ENCODE assay signal across 9 mouse cellular contexts in the genomic region with DNA sequence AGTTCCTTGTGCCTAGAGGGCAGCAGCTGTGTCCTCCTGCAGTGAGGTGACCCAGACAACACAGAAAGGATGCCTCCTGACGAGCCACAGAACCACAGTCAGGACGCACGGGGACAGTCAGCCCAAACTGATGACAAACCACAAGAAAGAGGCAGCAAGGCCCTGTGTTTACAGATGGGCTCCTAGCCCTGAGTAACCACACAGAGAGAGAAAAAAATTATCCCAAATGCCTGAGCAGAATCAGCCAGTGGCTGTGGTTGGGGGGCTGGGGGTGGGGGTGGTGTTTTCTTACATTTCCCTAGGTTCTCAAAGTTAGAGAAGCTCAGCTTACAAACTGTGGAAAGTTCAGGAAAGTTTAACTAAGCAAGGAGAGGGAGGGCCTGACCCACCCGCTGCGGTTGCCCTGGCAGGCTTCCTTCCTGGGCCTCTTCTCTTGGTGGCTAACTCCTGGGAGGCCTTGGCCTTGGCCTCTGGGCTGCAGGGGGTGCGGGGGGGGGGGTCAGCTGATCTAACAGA. TPM values are rescaled to one million over a fixed set of nuclear protein-coding genes. Genes with fewer than 3 reads are reported as not detected.
DNase-seq lines count a peak whose midpoint lies in the region; ATAC-seq lines count a peak whose summit lies in the region.
"Had no signal": no experiment of that assay in that cellular context is flagged by ENCODE, and none has a peak within 500 bp of the region (broad histone marks: within the 10 kb centered on the region; RNA-seq: fewer than 3 reads in every experiment).

No protein-coding gene starts in this region.

- no peak for DNase-seq in midbrain, embryonic 10.5 days (ENCODE audit: low spot score)
- no peak for DNase-seq in testis, postnatal 14 days (ENCODE audit: low spot score)
- DNase-seq in gastrocnemius, postnatal 4 days (ENCODE audit: low spot score in 2 of 2) = no peak
- DNase-seq: kidney, postnatal 36 days had no signal

- H3K9me3 ChIP-seq in midbrain, embryonic 10.5 days (replicated peaks) = no peaks in the 10 kb centered on the region
- H3K9me3 ChIP-seq in midbrain, embryonic 16.5 days (replicated peaks; ENCODE audit: control insufficient read depth, low read length, poor library complexity, severe bottlenecking) = no peaks in the 10 kb centered on the region
- no peaks in the 10 kb centered on the region for H3K9me3 ChIP-seq in embryonic facial prominence, embryonic 13.5 days
- no peaks in the 10 kb centered on the region for H3K9me3 ChIP-seq in hindbrain, embryonic 16.5 days (ENCODE audit: control insufficient read depth, low read length)
- H3K9me3 ChIP-seq in neural tube, embryonic 12.5 days = no peaks in the 10 kb centered on the region

- ATAC-seq in midbrain, embryonic 16.5 days = no peak
- peak; percentile 48; the same call in 1 of the 2 replicates for ATAC-seq in embryonic facial prominence, embryonic 13.5 days (ENCODE audit: insufficient number of reproducible peaks, insufficient read depth, low FRiP score, low TSS enrichment, low read depth)
- ATAC-seq in hindbrain, embryonic 16.5 days = no peak
- ATAC-seq in neural tube, embryonic 12.5 days (ENCODE audit: low FRiP score, low read depth) = no peak
- ATAC-seq in erythroblast, adult 5-6 weeks (replicated peaks; ENCODE audit: low FRiP score, poor library complexity, severe bottlenecking) = no peak

- H3K4me1 ChIP-seq in midbrain, embryonic 10.5 days = peaks cover 34% of the 10 kb centered on the region
- H3K4me1 ChIP-seq in midbrain, embryonic 16.5 days (ENCODE audit: control insufficient read depth, insufficient read depth, low read length) = peaks cover 20% of the 10 kb centered on the region
- H3K4me1 ChIP-seq in embryonic facial prominence, embryonic 13.5 days = peaks cover 47% of the 10 kb centered on the region
- peaks cover 18% of the 10 kb centered on the region for H3K4me1 ChIP-seq in hindbrain, embryonic 16.5 days (ENCODE audit: control insufficient read depth, insufficient read depth, low read depth, low read length)
- H3K4me1 ChIP-seq in neural tube, embryonic 12.5 days = peaks cover 24% of the 10 kb centered on the region

- H3K27ac ChIP-seq in midbrain, embryonic 10.5 days (replicated peaks) = peak overlapping the region; percentile 83
- H3K27ac ChIP-seq in midbrain, embryonic 16.5 days (ENCODE audit: low read length) = no peak overlapping the region
- H3K27ac ChIP-seq in embryonic facial prominence, embryonic 13.5 days = peak overlapping the region; percentile 90
- 0 out of 2 replicates have a peak overlapping the region, but pooled peaks have one; percentile 55 for H3K27ac ChIP-seq in hindbrain, embryonic 16.5 days (ENCODE audit: low read depth, low read length)
- H3K27ac ChIP-seq in neural tube, embryonic 12.5 days = peak overlapping the region; percentile 57

- no peak overlapping the region for H3K4me3 ChIP-seq in midbrain, embryonic 10.5 days
- H3K4me3 ChIP-seq in midbrain, embryonic 16.5 days (ENCODE audit: low read depth, low read length) = no peak overlapping the region
- H3K4me3 ChIP-seq in embryonic facial prominence, embryonic 13.5 days = no peak overlapping the region
- H3K4me3 ChIP-seq in hindbrain, embryonic 16.5 days (ENCODE audit: low read length) = no peak overlapping the region
- no peak overlapping the region for H3K4me3 ChIP-seq in neural tube, embryonic 12.5 days

- no peaks in the 10 kb centered on the region for H3K36me3 ChIP-seq in midbrain, embryonic 10.5 days
- no peaks in the 10 kb centered on the region for H3K36me3 ChIP-seq in midbrain, embryonic 16.5 days (ENCODE audit: control insufficient read depth, insufficient read depth, low read length)
- H3K36me3 ChIP-seq in embryonic facial prominence, embryonic 13.5 days = no peaks in the 10 kb centered on the region
- no peaks in the 10 kb centered on the region for H3K36me3 ChIP-seq in hindbrain, embryonic 16.5 days (ENCODE audit: control insufficient read depth, insufficient read depth, low read length)
- H3K36me3 ChIP-seq in neural tube, embryonic 12.5 days = no peaks in the 10 kb centered on the region

- H3K4me2 ChIP-seq in midbrain, embryonic 16.5 days (ENCODE audit: low read length) = no peak overlapping the region
- peak overlapping the region; percentile 58 for H3K4me2 ChIP-seq in embryonic facial prominence, embryonic 13.5 days
- no peak overlapping the region for H3K4me2 ChIP-seq in hindbrain, embryonic 16.5 days (ENCODE audit: low read length)
- H3K4me2 ChIP-seq in neural tube, embryonic 12.5 days (replicated peaks) = peak overlapping the region; percentile 57

- 28% methylated on average over 6 of the region's 6 CpGs for WGBS in midbrain, embryonic 10.5 days
- 25% methylated on average over 6 of the region's 6 CpGs for WGBS in midbrain, embryonic 16.5 days
- WGBS in embryonic facial prominence, embryonic 13.5 days = 6% methylated on average over 6 of the region's 6 CpGs
- 20% methylated on average over 6 of the region's 6 CpGs for WGBS in hindbrain, embryonic 16.5 days
- WGBS in neural tube, embryonic 12.5 days = 21% methylated on average over 6 of the region's 6 CpGs

- H3K27me3 ChIP-seq in midbrain, embryonic 10.5 days (ENCODE audit: low read depth, poor library complexity, severe bottlenecking) = peaks cover 77% of the 10 kb centered on the region
- H3K27me3 ChIP-seq in midbrain, embryonic 16.5 days (ENCODE audit: control insufficient read depth, insufficient read depth, low read depth, low read length) = no peaks in the 10 kb centered on the region
- H3K27me3 ChIP-seq in embryonic facial prominence, embryonic 13.5 days = no peaks in the 10 kb centered on the region
- H3K27me3 ChIP-seq in hindbrain, embryonic 16.5 days (replicated peaks; ENCODE audit: control insufficient read depth, insufficient read depth, low read length) = no peaks in the 10 kb centered on the region; the same call in none of the 2 replicates
- H3K27me3 ChIP-seq in neural tube, embryonic 12.5 days (replicated peaks) = peaks cover 49% of the 10 kb centered on the region

- no peak overlapping the region for H3K9ac ChIP-seq in midbrain, embryonic 16.5 days (ENCODE audit: low read depth, low read length)
- H3K9ac ChIP-seq in embryonic facial prominence, embryonic 13.5 days = peak overlapping the region; percentile 54; the same call in 1 of the 2 replicates
- no peak overlapping the region for H3K9ac ChIP-seq in hindbrain, embryonic 16.5 days (ENCODE audit: low read depth, low read length)
- peak overlapping the region; percentile 33; the same call in 1 of the 2 replicates for H3K9ac ChIP-seq in neural tube, embryonic 12.5 days

RNA-seq across cellular contexts. Expression of a gene that starts 18.4 kb away (rescaled TPM):
- polyA plus RNA-seq in midbrain, embryonic 10.5 days (2016; fragmentation: Nextera tagmentation; extraction: Ambion mirVana) = 7.5 and 8.4 TPM in 2 replicates
- 13.0 and 13.6 TPM in 2 replicates for polyA plus RNA-seq in midbrain, embryonic 16.5 days (2015; fragmentation: Nextera tagmentation; extraction: Ambion mirVana)
- 15.2 and 15.8 TPM in 2 replicates for polyA plus RNA-seq in embryonic facial prominence, embryonic 13.5 days (2015; fragmentation: Nextera tagmentation; extraction: Ambion mirVana)
- polyA plus RNA-seq in hindbrain, embryonic 16.5 days (2015; fragmentation: Nextera tagmentation; extraction: Ambion mirVana) = 9.3 TPM in 2 replicates
- polyA plus RNA-seq in neural tube, embryonic 12.5 days (2016; fragmentation: Nextera tagmentation; extraction: Ambion mirVana) = 9.8 and 11.8 TPM in 2 replicates
- total RNA-seq in erythroblast, adult 5-6 weeks (2015; ENCODE audit: low replicate concordance) = 20.5 and 22.1 TPM in 2 replicates
- total RNA-seq in erythroblast, adult 5-6 weeks (2017; ENCODE audit: low replicate concordance) = 37.1 and 43.8 TPM in 2 replicates
- 10 to 100 TPM; 51.0 to 58.8 TPM for total RNA-seq in gastrocnemius, postnatal 4 days (2021)

Comparison
In these comparisons a context has a peak if more than half of its experiments do, and no peak if none do; other contexts are left out.
1. H3K4me2 ChIP-seq: peak in embryonic facial prominence, embryonic 13.5 days (single experiment) and neural tube, embryonic 12.5 days (single experiment); none in midbrain, embryonic 16.5 days (single experiment) and hindbrain, embryonic 16.5 days (single experiment).
2. H3K9ac ChIP-seq: peak in embryonic facial prominence, embryonic 13.5 days (single experiment) and neural tube, embryonic 12.5 days (single experiment); none in midbrain, embryonic 16.5 days (single experiment) and hindbrain, embryonic 16.5 days (single experiment).